Mouse (Mus musculus): ENCODE results near the gene Ago3. TPM values are rescaled to one million over a fixed set of nuclear protein-coding genes. Genes with fewer than 3 reads are reported as not detected.

The Ago3 gene
- polyA plus RNA-seq (2017; shearing (Covaris generic)) = 33.4 TPM

DNA sequence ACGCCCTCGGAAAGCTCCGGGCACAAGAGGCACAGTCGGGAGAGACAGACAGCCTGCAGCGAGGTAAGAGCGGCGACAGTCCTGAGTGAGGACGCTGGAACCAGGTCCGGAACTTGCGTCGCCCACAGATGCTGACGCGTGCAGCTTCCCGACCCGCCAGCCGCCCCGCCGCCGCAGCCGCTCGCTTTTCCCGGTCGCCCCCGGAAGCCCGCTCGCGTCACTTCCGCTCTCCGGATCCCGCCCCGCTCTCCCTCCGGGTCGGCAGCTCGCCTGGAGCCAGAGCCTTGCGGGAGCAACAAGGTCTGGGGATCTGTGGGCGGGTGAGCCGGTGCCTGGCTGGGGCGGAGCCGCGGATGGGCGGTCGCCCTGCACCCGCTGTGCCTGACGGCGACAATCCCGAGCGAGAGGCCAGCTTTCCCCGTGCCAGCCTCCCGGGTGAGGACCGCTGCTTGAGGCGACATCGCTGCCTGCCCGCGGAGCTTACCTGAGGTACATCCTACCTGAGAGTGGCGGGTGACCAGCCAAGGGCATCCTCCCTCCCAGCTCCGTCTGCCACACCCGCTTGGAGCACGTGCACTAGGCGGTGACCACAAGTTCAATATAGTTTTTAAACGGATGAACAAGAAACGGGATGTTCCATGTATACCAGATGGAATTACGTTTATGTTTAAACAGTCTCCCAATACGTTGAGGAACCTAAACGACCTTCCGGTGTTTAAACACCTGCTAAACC, at the start of gene Ago3:
TSS of gene Ago3 (minus strand) at position 210 of the 733 bp plus-strand sequence.

GRCm38 (mm10) chr4:126468285-126468901, 39.0 kb upstream of the Ago3 start, which contains the start of gene Ago1:
TSS of gene Ago1 (minus strand) at chr4:126468583.

GRCm38 (mm10) chr4:126325281-126325861, 104.0 kb downstream of the Ago3 start, which contains the start of gene Tekt2:
TSS of gene Tekt2 (minus strand) at chr4:126325688.

GRCm38 (mm10) chr4:126321111-126321853, 108.1 kb downstream of the Ago3 start, which contains the start of gene Adprhl2:
TSS of gene Adprhl2 (minus strand) at chr4:126321703.

GRCm38 (mm10) chr4:126286492-126286891, 142.9 kb downstream of the Ago3 start, which contains the start of gene Col8a2:
TSS of gene Col8a2 (plus strand) at chr4:126286793.

Other genes with a start within 250 kb of the Ago3 start
- gene Thrap3, start 226.8 kb downstream of the Ago3 start, polyA plus RNA-seq (2017; shearing (Covaris generic)) = 335 TPM
- 38.1 TPM for gene Map7d1, start 173.2 kb downstream of the Ago3 start, polyA plus RNA-seq (2017; shearing (Covaris generic))
- 66.7 TPM for gene Trappc3, start 167.2 kb downstream of the Ago3 start, polyA plus RNA-seq (2017; shearing (Covaris generic))
- not detected for gene Col8a2, start 142.8 kb downstream of the Ago3 start, polyA plus RNA-seq (2017; shearing (Covaris generic))
- gene Adprhl2, start 107.9 kb downstream of the Ago3 start, polyA plus RNA-seq (2017; shearing (Covaris generic)) = 68.9 TPM
- gene Tekt2, start 103.9 kb downstream of the Ago3 start, polyA plus RNA-seq (2017; shearing (Covaris generic)) = not detected
- gene Ago1, start 39.0 kb upstream of the Ago3 start, polyA plus RNA-seq (2017; shearing (Covaris generic)) = 4.7 TPM
- gene Ago4, start 103.9 kb upstream of the Ago3 start, polyA plus RNA-seq (2017; shearing (Covaris generic)) = not detected
- 1.7 TPM for gene Clspn, start 127.4 kb upstream of the Ago3 start, polyA plus RNA-seq (2017; shearing (Covaris generic))
- not detected for gene 5730409E04Rik, start 180.3 kb upstream of the Ago3 start, polyA plus RNA-seq (2017; shearing (Covaris generic))
- gene Psmb2, start 248.1 kb upstream of the Ago3 start, polyA plus RNA-seq (2017; shearing (Covaris generic)) = 201 TPM

All from naive thymus-derived CD4-positive, alpha-beta T cell, adult 5 months (primary cell).